Mouse (Mus musculus): ENCODE data around the gene Gm49342.
"Not testable (repeated sequence)": the region's sequence is repeated elsewhere in the genome, so short reads cannot be mapped to it uniquely, and the experiment has no call there.

Gene Gm49342

GRCm38 (mm10) chr14:50943932-50944667 is at the start of gene Gm49342:
TSS of gene Gm49342 (plus strand) at chr14:50944517.
- peak; percentile 89 for DNase-seq (ENCODE audit: extremely low read depth, low read depth)

GRCm38 (mm10) chr14:50895407-50895806 is 48.9 kb upstream of the Gm49342 start:
- no peak for DNase-seq (ENCODE audit: extremely low read depth, low read depth)

GRCm38 (mm10) chr14:50895985-50896746 is 48.2 kb upstream of the Gm49342 start:
- DNase-seq (ENCODE audit: extremely low read depth, low read depth), result no peak

GRCm38 (mm10) chr14:50896747-50897373 is 47.5 kb upstream of the Gm49342 start:
- DNase-seq (ENCODE audit: extremely low read depth, low read depth), result no peak

- no peak for DNase-seq (ENCODE audit: extremely low read depth, low read depth)
Measured at GRCm38 (mm10) chr14:50897374-50897765, 46.9 kb upstream of the Gm49342 start, which contains the start of gene Klhl33. TSS of gene Klhl33 (minus strand) at chr14:50897507.

- peak; percentile 6 for DNase-seq (ENCODE audit: extremely low read depth, low read depth)
Measured at GRCm38 (mm10) chr14:50897992-50898391, 46.3 kb upstream of the Gm49342 start.

GRCm38 (mm10) chr14:50903973-50904827 is 40.1 kb upstream of the Gm49342 start:
- no peak for DNase-seq (ENCODE audit: extremely low read depth, low read depth)

GRCm38 (mm10) chr14:50904828-50905129 is 39.5 kb upstream of the Gm49342 start:
- no peak for DNase-seq (ENCODE audit: extremely low read depth, low read depth)

GRCm38 (mm10) chr14:50905327-50905726 is 39.0 kb upstream of the Gm49342 start:
- DNase-seq (ENCODE audit: extremely low read depth, low read depth), result not testable (repeated sequence)

- no peak for DNase-seq (ENCODE audit: extremely low read depth, low read depth)
Measured at GRCm38 (mm10) chr14:50908126-50908525, 36.2 kb upstream of the Gm49342 start.

GRCm38 (mm10) chr14:50911356-50911755 is 33.0 kb upstream of the Gm49342 start:
- DNase-seq (ENCODE audit: extremely low read depth, low read depth), result no peak

GRCm38 (mm10) chr14:50923437-50923836 is 20.9 kb upstream of the Gm49342 start:
- peak; percentile 25 for DNase-seq (ENCODE audit: extremely low read depth, low read depth)

- peak; percentile 92 for DNase-seq (ENCODE audit: extremely low read depth, low read depth)
Measured at GRCm38 (mm10) chr14:50924281-50925064, 19.8 kb upstream of the Gm49342 start, which contains the start of the genes Osgep and Apex1. TSS of gene Osgep (minus strand) at chr14:50924893. TSS of gene Apex1 (plus strand) at chr14:50924968.

- peak; percentile 20 for DNase-seq (ENCODE audit: extremely low read depth, low read depth)
Measured at GRCm38 (mm10) chr14:50925111-50925920, 19.0 kb upstream of the Gm49342 start.

GRCm38 (mm10) chr14:50927366-50927765 is 17.0 kb upstream of the Gm49342 start:
- no peak for DNase-seq (ENCODE audit: extremely low read depth, low read depth)

GRCm38 (mm10) chr14:50929951-50930350 is 14.4 kb upstream of the Gm49342 start:
- no peak for DNase-seq (ENCODE audit: extremely low read depth, low read depth)

GRCm38 (mm10) chr14:50930377-50930753 is 14.0 kb upstream of the Gm49342 start:
- DNase-seq (ENCODE audit: extremely low read depth, low read depth), result no peak

- DNase-seq (ENCODE audit: extremely low read depth, low read depth), result peak; percentile 100
Measured at GRCm38 (mm10) chr14:50930754-50931492, 13.4 kb upstream of the Gm49342 start, which contains the start of the genes Pip4p1 and Pnp. TSS of gene Pip4p1 (minus strand) at chr14:50930856. TSS of gene Pnp (plus strand) at chr14:50931082.
